Mouse (Mus musculus) gastrocnemius, postnatal 4 days (tissue): ENCODE results near the gene Fam129a. TPM values are rescaled to one million over a fixed set of nuclear protein-coding genes. Genes with fewer than 3 reads are reported as not detected.

Source experiments
- DNase-seq, 2 experiments: peaks; one replicate each; pipeline ENCODE4 v3.0.0; 2021 to 2022; ENCODE audit warnings: low spot score in 2 of 2, mixed read lengths in 2 of 2
- long read RNA-seq, 2 experiments: library from polyadenylated mRNA; stranded (forward); transcript quantifications; one replicate each; pipeline ENCODE4 v2.0.0; 2021
- total RNA-seq, 2 experiments: library from RNA; stranded (reverse); gene quantifications; 2 replicates each; pipeline ENCODE4 v1.2.3; 2021

The Fam129a gene
- total RNA-seq, result 10 to 100 TPM; 55.7 to 66.2 TPM
- long read RNA-seq, experiment 1, full-length matches to known transcripts, result 18 of 41 reads
- long read RNA-seq, experiment 1, partial matches to known transcripts, result 22 of 41 reads
- long read RNA-seq, experiment 1, other reads (novel, unspliced or antisense), result 1 of 41 reads
- long read RNA-seq, experiment 2, full-length matches to known transcripts, result 30 of 51 reads
- long read RNA-seq, experiment 2, partial matches to known transcripts, result 20 of 51 reads
- long read RNA-seq, experiment 2, other reads (novel, unspliced or antisense), result 1 of 51 reads

- DNase-seq, result peak; percentile 48 to 66
These were observed at the start of gene Fam129a for GRCm38 (mm10) chr1:151570981-151571837. Gene Fam129a (plus strand): TSS chr1:151571186.

GRCm38 (mm10) chr1:151526701-151527100, 44.3 kb upstream of the Fam129a start:
- no peak for DNase-seq

- DNase-seq, result no peak
These were observed 27.0 kb upstream of the Fam129a start for GRCm38 (mm10) chr1:151543796-151544477.

- no peak for DNase-seq
These were observed 26.4 kb upstream of the Fam129a start for GRCm38 (mm10) chr1:151544581-151544980.

GRCm38 (mm10) chr1:151545571-151545970, 25.4 kb upstream of the Fam129a start:
- no peak for DNase-seq

GRCm38 (mm10) chr1:151548896-151549610, 21.9 kb upstream of the Fam129a start:
- peak in 1 of 2 experiments; percentile 35 for DNase-seq

GRCm38 (mm10) chr1:151549794-151550193, 21.2 kb upstream of the Fam129a start:
- no peak for DNase-seq

- DNase-seq, result no peak
These were observed 20.2 kb upstream of the Fam129a start for GRCm38 (mm10) chr1:151550587-151551479.

GRCm38 (mm10) chr1:151560536-151560935, 10.4 kb upstream of the Fam129a start:
- DNase-seq, result no peak

GRCm38 (mm10) chr1:151563401-151563800, 7.6 kb upstream of the Fam129a start:
- no peak for DNase-seq

GRCm38 (mm10) chr1:151563893-151564292, 7.1 kb upstream of the Fam129a start:
- DNase-seq, result no peak

GRCm38 (mm10) chr1:151564377-151564776, 6.6 kb upstream of the Fam129a start:
- DNase-seq, result peak; percentile 85 to 89

GRCm38 (mm10) chr1:151568682-151569081, 2.3 kb upstream of the Fam129a start:
- no peak for DNase-seq

GRCm38 (mm10) chr1:151571838-151572578, 1.0 kb downstream of the Fam129a start:
- no peak for DNase-seq

GRCm38 (mm10) chr1:151572601-151573320, 1.8 kb downstream of the Fam129a start:
- no peak for DNase-seq

GRCm38 (mm10) chr1:151580200-151580982, 9.4 kb downstream of the Fam129a start:
- DNase-seq, result no peak

- DNase-seq, result no peak
These were observed 10.5 kb downstream of the Fam129a start for GRCm38 (mm10) chr1:151581454-151581853.

- DNase-seq, result no peak
These were observed 11.0 kb downstream of the Fam129a start for GRCm38 (mm10) chr1:151581977-151582376.
